Mouse (Mus musculus) liver, adult (tissue): ENCODE results near the gene Tle6.

Experiments used
- GATA4 ChIP-seq: IDR thresholded peaks from 2 replicates; pipeline ENCODE4 v1.6.1; 2014; ENCODE audit warnings: mild to moderate bottlenecking, low read length; ENCODE audit not compliant: insufficient replicate concordance

Gene Tle6

GRCm38 (mm10) chr10:81601396-81601905 lies 578 bp upstream of the Tle6 start:
- no peak for TF ChIP-seq GATA4

- no peak for TF ChIP-seq GATA4
Measured at GRCm38 (mm10) chr10:81600096-81600495, 777 bp downstream of the Tle6 start.

- TF ChIP-seq GATA4 = no peak
Measured at GRCm38 (mm10) chr10:81599630-81600029, 1.2 kb downstream of the Tle6 start.

- TF ChIP-seq GATA4 = no peak
Measured at GRCm38 (mm10) chr10:81598871-81599270, 2.0 kb downstream of the Tle6 start.

- no peak for TF ChIP-seq GATA4
Measured at GRCm38 (mm10) chr10:81598342-81598741, 2.5 kb downstream of the Tle6 start.

- no peak for TF ChIP-seq GATA4
Measured at GRCm38 (mm10) chr10:81597137-81597950, 3.5 kb downstream of the Tle6 start.

- TF ChIP-seq GATA4 = no peak
Measured at GRCm38 (mm10) chr10:81596611-81597010, 4.3 kb downstream of the Tle6 start.

- no peak for TF ChIP-seq GATA4
Measured at GRCm38 (mm10) chr10:81595599-81595998, 5.3 kb downstream of the Tle6 start.

- TF ChIP-seq GATA4 = no peak
Measured at GRCm38 (mm10) chr10:81593935-81594334, 6.9 kb downstream of the Tle6 start.

- TF ChIP-seq GATA4 = no peak
Measured at GRCm38 (mm10) chr10:81593223-81593622, 7.7 kb downstream of the Tle6 start.

- no peak for TF ChIP-seq GATA4
Measured at GRCm38 (mm10) chr10:81592631-81593030, 8.2 kb downstream of the Tle6 start.

GRCm38 (mm10) chr10:81591846-81592245 lies 9.0 kb downstream of the Tle6 start:
- TF ChIP-seq GATA4 = no peak

- no peak for TF ChIP-seq GATA4
Measured at GRCm38 (mm10) chr10:81588739-81589138, 12.1 kb downstream of the Tle6 start.

GRCm38 (mm10) chr10:81583347-81583746 lies 17.5 kb downstream of the Tle6 start:
- no peak for TF ChIP-seq GATA4

GRCm38 (mm10) chr10:81580441-81581070 lies 20.3 kb downstream of the Tle6 start:
- TF ChIP-seq GATA4 = no peak

GRCm38 (mm10) chr10:81579967-81580366 lies 20.9 kb downstream of the Tle6 start:
- no peak for TF ChIP-seq GATA4
